Mouse (Mus musculus) forebrain, embryonic 12.5 days (tissue): ENCODE measurements around the gene Limd1. TPM values are rescaled to one million over a fixed set of nuclear protein-coding genes. Genes with fewer than 3 reads are reported as not detected.
"Not testable (repeated sequence)": the region's sequence is repeated elsewhere in the genome, so short reads cannot be mapped to it uniquely, and the experiment has no call there.

ENCODE experiments used
- ATAC-seq: fragments of 200-750 bp; cut with Nextera tagmentation; 2 replicates; pipeline ENCODE4 v1.8.0; 2017; ENCODE audit warnings: moderate TSS enrichment; ENCODE audit not compliant: low FRiP score
- H3K27ac ChIP-seq: fragments of 300-500 bp; sonication (generic); 2 replicates; pipeline ENCODE4 v1.5.1; 2016; ENCODE audit warnings: mild to moderate bottlenecking
- H3K27me3 ChIP-seq: fragments of 300-500 bp; sonication (generic); 2 replicates; pipeline ENCODE4 v1.6.1; 2016; ENCODE audit warnings: mild to moderate bottlenecking
- H3K36me3 ChIP-seq: fragments of 300-500 bp; sonication (generic); replicated peaks from 2 replicates; pipeline ENCODE4 v1.6.1; 2016; ENCODE audit warnings: mild to moderate bottlenecking
- H3K4me1 ChIP-seq: fragments of 300-500 bp; sonication (generic); 2 replicates; pipeline ENCODE4 v1.6.1; 2016
- H3K4me2 ChIP-seq: fragments of 300-500 bp; sonication (generic); 2 replicates; pipeline ENCODE4 v1.6.1; 2016; ENCODE audit warnings: mild to moderate bottlenecking, moderate library complexity
- H3K4me3 ChIP-seq: fragments of 300-500 bp; sonication (generic); replicated peaks from 2 replicates; pipeline ENCODE4 v1.5.1; 2016; ENCODE audit warnings: mild to moderate bottlenecking
- H3K9ac ChIP-seq: fragments of 300-500 bp; sonication (generic); 2 replicates; pipeline ENCODE4 v1.6.1; 2016; ENCODE audit warnings: mild to moderate bottlenecking
- H3K9me3 ChIP-seq: fragments of 300-500 bp; sonication (generic); 2 replicates; pipeline ENCODE4 v1.6.1; 2016
- WGBS: fragments of 180-500 bp; shearing (Covaris S2); methylation state at CpG from one replicate; pipeline ENCODE4 v1.1.7; 2016; 5-methylcytosine and 5-hydroxymethylcytosine counted together
- polyA plus RNA-seq: library from polyadenylated mRNA; unstranded; fragments of >200 nt; fragmentation: Nextera tagmentation; extraction: Ambion mirVana; gene quantifications from 2 replicates; pipeline ENCODE4 v1.2.1, GENCODE M21; 2016

Gene Limd1
- polyA plus RNA-seq, result 44.8 and 46.2 TPM in 2 replicates

- H3K9ac ChIP-seq, result peak within 1 kb of the TSS; percentile 73
- under 1% methylated on average over 33 of the region's 57 CpGs for WGBS
- ATAC-seq, result peak; percentile 88
- peak within 1 kb of the TSS; percentile 76 for H3K4me2 ChIP-seq
- H3K27me3 ChIP-seq, result no peaks in the 10 kb centered on the region
- peaks cover 5% of the 10 kb centered on the region for H3K36me3 ChIP-seq
- H3K4me3 ChIP-seq, result peak within 1 kb of the TSS; percentile 69
- H3K4me1 ChIP-seq, result peaks cover 53% of the 10 kb centered on the region
- H3K9me3 ChIP-seq, result no peaks in the 10 kb centered on the region
- peak within 1 kb of the TSS; percentile 53; the same call in 1 of the 2 replicates for H3K27ac ChIP-seq
These were observed at the start of gene Limd1 for GRCm38 (mm10) chr9:123478586-123479195. Gene Limd1 (plus strand): TSS chr9:123478706.

- Histone ChIP-seq H3K4me2 (no peak overlapping the region), H3K27ac (no peak overlapping the region), H3K9ac (no peak overlapping the region), H3K4me3 (no peak overlapping the region), H3K4me1 (no peaks in the 10 kb centered on the region), H3K9me3 (no peaks in the 10 kb centered on the region), H3K36me3 (no peaks in the 10 kb centered on the region; the same call in 1 of the 2 replicates), H3K27me3 (no peaks in the 10 kb centered on the region)
- 89% methylated on average over 4 of the region's 4 CpGs for WGBS
- ATAC-seq, result no peak
These were observed 48.6 kb upstream of the Limd1 start for GRCm38 (mm10) chr9:123429863-123430262.

DNA sequence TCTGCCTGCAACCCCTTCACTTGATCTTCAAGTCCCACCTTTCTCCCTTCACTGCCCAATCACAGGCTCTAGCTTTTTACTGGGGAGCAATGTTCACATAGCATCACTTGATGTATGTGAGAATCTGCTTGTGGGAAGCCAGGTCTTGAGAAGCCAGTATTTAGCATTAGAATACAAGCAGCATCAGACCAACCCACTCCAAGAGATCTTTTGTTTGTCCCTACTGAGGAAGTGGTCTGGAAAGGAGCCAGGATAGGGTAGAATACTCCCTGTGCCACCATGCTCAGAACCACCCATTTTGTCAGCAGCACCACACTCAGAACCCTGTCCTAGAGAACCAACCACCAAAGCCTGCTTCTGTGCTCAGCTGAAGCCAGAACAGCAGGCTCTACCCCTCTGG is 47.5 kb upstream of the Limd1 start:
- H3K27me3 ChIP-seq, result no peaks in the 10 kb centered on the region
- H3K27ac ChIP-seq, result no peak overlapping the region
- H3K4me1 ChIP-seq, result no peaks in the 10 kb centered on the region
- H3K4me3 ChIP-seq, result no peak overlapping the region
- H3K9ac ChIP-seq, result no peak overlapping the region
- H3K9me3 ChIP-seq, result no peaks in the 10 kb centered on the region
- H3K4me2 ChIP-seq, result no peak overlapping the region
- peaks cover 4% of the 10 kb centered on the region for H3K36me3 ChIP-seq
- ATAC-seq, result no peak

GRCm38 (mm10) chr9:123438223-123438622 is 40.3 kb upstream of the Limd1 start:
- ATAC-seq, result no peak
- 77% methylated on average over 2 of the region's 2 CpGs for WGBS

GRCm38 (mm10) chr9:123440230-123441058 is 38.1 kb upstream of the Limd1 start:
- H3K4me2 ChIP-seq, result no peak overlapping the region
- no peak overlapping the region for H3K27ac ChIP-seq
- no peaks in the 10 kb centered on the region for H3K4me1 ChIP-seq
- no peak for ATAC-seq
- H3K27me3 ChIP-seq, result no peaks in the 10 kb centered on the region
- H3K9ac ChIP-seq, result no peak overlapping the region
- WGBS, result 54% methylated on average over 5 of the region's 5 CpGs
- H3K36me3 ChIP-seq, result peaks cover 32% of the 10 kb centered on the region
- no peak overlapping the region for H3K4me3 ChIP-seq
- no peaks in the 10 kb centered on the region for H3K9me3 ChIP-seq

More at GRCm38 (mm10) chr9:123438223-123438622, 40.3 kb upstream of the Limd1 start:
- Histone ChIP-seq H3K27me3 (no peaks in the 10 kb centered on the region), H3K4me1 (no peaks in the 10 kb centered on the region), H3K36me3 (peaks cover 32% of the 10 kb centered on the region), H3K9ac (no peak overlapping the region), H3K4me2 (no peak overlapping the region), H3K4me3 (no peak overlapping the region), H3K27ac (no peak overlapping the region), H3K9me3 (no peaks in the 10 kb centered on the region)

- not testable (repeated sequence) for H3K4me1 ChIP-seq, ATAC-seq, H3K9me3 ChIP-seq, H3K27me3 ChIP-seq, H3K4me2 ChIP-seq, H3K4me3 ChIP-seq, H3K9ac ChIP-seq, H3K27ac ChIP-seq, H3K36me3 ChIP-seq
- WGBS, result 99% methylated on average over 3 of the region's 3 CpGs
These were observed 31.4 kb upstream of the Limd1 start for GRCm38 (mm10) chr9:123447101-123447500.

DNA sequence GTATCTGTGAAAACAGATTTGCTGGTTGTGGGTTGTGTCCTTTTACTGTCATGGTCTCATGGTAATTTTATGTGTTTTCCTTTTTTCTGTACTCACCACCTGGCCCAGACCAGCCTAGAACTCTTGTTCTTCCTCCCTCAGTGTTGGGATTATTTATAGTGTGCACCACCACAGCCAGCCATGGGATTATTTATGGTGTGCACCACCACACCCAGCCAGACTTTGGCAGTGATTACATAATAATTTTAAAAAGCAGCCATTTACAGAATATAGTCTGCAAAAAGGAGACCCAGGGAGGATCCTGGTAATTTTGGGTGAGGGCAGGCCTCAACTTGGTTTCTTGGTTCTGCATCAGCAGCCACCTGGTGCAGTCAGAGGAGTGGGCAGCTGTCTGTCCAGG is 29.9 kb upstream of the Limd1 start:
- no peak for ATAC-seq
- no peak overlapping the region for H3K9ac ChIP-seq
- H3K9me3 ChIP-seq, result no peaks in the 10 kb centered on the region
- H3K4me3 ChIP-seq, result no peak overlapping the region
- H3K4me2 ChIP-seq, result no peak overlapping the region
- H3K27ac ChIP-seq, result no peak overlapping the region
- peaks cover 8% of the 10 kb centered on the region; the same call in 1 of the 2 replicates for H3K36me3 ChIP-seq
- H3K27me3 ChIP-seq, result no peaks in the 10 kb centered on the region
- no peaks in the 10 kb centered on the region for H3K4me1 ChIP-seq

DNA sequence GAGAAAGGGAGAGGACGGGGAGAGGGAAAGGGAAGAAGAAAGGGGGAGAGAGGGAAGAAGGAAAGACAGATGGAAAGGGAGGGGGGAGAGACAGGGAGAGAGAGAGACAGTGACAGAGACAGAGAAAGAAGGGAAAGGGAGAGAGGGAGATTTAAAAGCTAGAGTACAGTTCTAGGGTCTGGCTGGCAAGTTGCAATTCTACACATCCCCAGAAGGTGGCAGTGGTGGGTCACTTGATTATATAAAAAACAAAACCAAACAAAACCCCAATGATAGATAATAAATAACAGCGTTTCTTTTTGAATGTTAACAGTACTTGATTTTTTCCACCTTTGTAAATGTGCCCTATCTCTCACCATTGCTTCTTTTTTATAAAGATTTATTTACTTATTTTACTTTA is 28.3 kb upstream of the Limd1 start:
- H3K4me3 ChIP-seq, result no peak overlapping the region
- no peaks in the 10 kb centered on the region for H3K9me3 ChIP-seq
- H3K9ac ChIP-seq, result no peak overlapping the region
- no peak for ATAC-seq
- H3K4me2 ChIP-seq, result no peak overlapping the region
- H3K36me3 ChIP-seq, result peaks cover 17% of the 10 kb centered on the region; the same call in 1 of the 2 replicates
- 48% methylated on average over 2 of the region's 2 CpGs for WGBS
- H3K27ac ChIP-seq, result no peak overlapping the region
- H3K4me1 ChIP-seq, result no peaks in the 10 kb centered on the region
- H3K27me3 ChIP-seq, result no peaks in the 10 kb centered on the region

GRCm38 (mm10) chr9:123451772-123452171 is 26.7 kb upstream of the Limd1 start:
- H3K4me1 ChIP-seq, result no peaks in the 10 kb centered on the region
- ATAC-seq, result no peak
- H3K9ac ChIP-seq, result no peak overlapping the region
- no peaks in the 10 kb centered on the region for H3K27me3 ChIP-seq
- H3K4me2 ChIP-seq, result no peak overlapping the region
- no peak overlapping the region for H3K4me3 ChIP-seq
- H3K9me3 ChIP-seq, result no peaks in the 10 kb centered on the region
- peaks cover 25% of the 10 kb centered on the region; the same call in 1 of the 2 replicates for H3K36me3 ChIP-seq
- H3K27ac ChIP-seq, result no peak overlapping the region
- WGBS, result 77% methylated on average over 3 of the region's 3 CpGs

- no peak overlapping the region for H3K27ac ChIP-seq
- no peaks in the 10 kb centered on the region for H3K27me3 ChIP-seq
- no peak overlapping the region for H3K4me2 ChIP-seq
- 63% methylated on average over 9 of the region's 9 CpGs for WGBS
- H3K4me3 ChIP-seq, result no peak overlapping the region
- peaks cover 31% of the 10 kb centered on the region for H3K36me3 ChIP-seq
- no peak for ATAC-seq
- H3K4me1 ChIP-seq, result no peaks in the 10 kb centered on the region
- H3K9me3 ChIP-seq, result 0 out of 2 replicates have a peak, but pooled peaks cover 3% of the 10 kb centered on the region
- H3K9ac ChIP-seq, result no peak overlapping the region
These were observed 21.6 kb upstream of the Limd1 start for GRCm38 (mm10) chr9:123456634-123457602.

DNA sequence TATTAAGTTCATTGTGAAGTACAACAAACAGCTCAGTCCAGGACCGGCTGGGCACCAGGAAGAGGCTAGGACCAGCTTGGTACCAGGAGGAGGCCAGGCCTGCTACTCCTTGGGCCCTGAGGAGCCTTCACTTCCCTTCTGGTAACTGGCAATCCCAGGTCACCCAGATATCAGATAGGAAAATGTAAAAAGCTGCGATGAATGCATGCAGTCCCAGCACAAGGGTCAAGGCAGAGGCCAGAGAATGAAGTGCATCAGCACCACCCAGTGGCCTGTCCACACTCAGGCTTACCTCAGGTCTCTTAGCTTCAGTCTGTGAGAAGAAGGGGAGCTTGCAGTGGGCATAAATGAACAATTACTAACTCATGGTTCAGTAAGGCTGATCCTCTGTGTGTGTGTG is 20.9 kb upstream of the Limd1 start:
- Histone ChIP-seq H3K9ac (no peak overlapping the region), H3K9me3 (0 out of 2 replicates have a peak, but pooled peaks cover 4% of the 10 kb centered on the region), H3K27ac (no peak overlapping the region), H3K36me3 (peaks cover 30% of the 10 kb centered on the region), H3K4me1 (no peaks in the 10 kb centered on the region), H3K4me3 (no peak overlapping the region), H3K27me3 (no peaks in the 10 kb centered on the region), H3K4me2 (no peak overlapping the region)
- WGBS, result 79% methylated on average over 2 of the region's 2 CpGs
- ATAC-seq, result no peak

GRCm38 (mm10) chr9:123467141-123467620 is 11.3 kb upstream of the Limd1 start:
- H3K4me1 ChIP-seq, result no peaks in the 10 kb centered on the region
- no peak overlapping the region for H3K4me2 ChIP-seq
- no peak for ATAC-seq
- H3K9ac ChIP-seq, result no peak overlapping the region
- 71% methylated on average over 4 of the region's 4 CpGs for WGBS
- H3K9me3 ChIP-seq, result no peaks in the 10 kb centered on the region
- H3K36me3 ChIP-seq, result peaks cover 5% of the 10 kb centered on the region; the same call in 1 of the 2 replicates
- H3K4me3 ChIP-seq, result no peak overlapping the region
- H3K27ac ChIP-seq, result no peak overlapping the region
- H3K27me3 ChIP-seq, result no peaks in the 10 kb centered on the region
